Mouse (Mus musculus): ENCODE measurements around the gene Dlgap3.

GRCm38 (mm10) chr4:127237271-127237670, 68.3 kb downstream of the Dlgap3 start:
- TF ChIP-seq CTCF (IDR thresholded peaks at IDR 0.05; ENCODE audit: borderline replicate concordance, control insufficient read depth, extremely low read depth, insufficient read depth, low read length, poor library complexity) (no peak), POLR2A (IDR thresholded peaks at IDR 0.05; ENCODE audit: control insufficient read depth, extremely low read depth, insufficient read depth, low read length, poor library complexity) (no peak)
